Mouse (Mus musculus) hematopoietic stem cell, adult 5-6 weeks (primary cell): ENCODE data around the gene Gstp2. TPM values are rescaled to one million over a fixed set of nuclear protein-coding genes. Genes with fewer than 3 reads are reported as not detected.

Source experiments
- ATAC-seq, 2 experiments: fragments of 125-278 bp in 1 of 2; replicated peaks in 1 of 2; 2 replicates each; pipeline ENCODE4 v1.8.0; 2016 to 2017; ENCODE audit warnings: inconsistent platforms in 2 of 2, mild to moderate bottlenecking in 2 of 2, moderate number of reproducible peaks in 2 of 2, low read depth in 1 of 2, moderate TSS enrichment in 1 of 2; ENCODE audit not compliant: low FRiP score in 2 of 2, poor library complexity in 2 of 2, severe bottlenecking in 2 of 2, insufficient read depth in 1 of 2, low TSS enrichment in 1 of 2
- total RNA-seq: library from RNA; stranded (forward); fragments of 172-1452, 232-1000 nt; gene quantifications from 2 replicates; pipeline ENCODE4 v1.2.3, GENCODE M21; 2017

Gstp2 gene
- total RNA-seq, 1 experiment from 2014 or later, result not detected

DNA sequence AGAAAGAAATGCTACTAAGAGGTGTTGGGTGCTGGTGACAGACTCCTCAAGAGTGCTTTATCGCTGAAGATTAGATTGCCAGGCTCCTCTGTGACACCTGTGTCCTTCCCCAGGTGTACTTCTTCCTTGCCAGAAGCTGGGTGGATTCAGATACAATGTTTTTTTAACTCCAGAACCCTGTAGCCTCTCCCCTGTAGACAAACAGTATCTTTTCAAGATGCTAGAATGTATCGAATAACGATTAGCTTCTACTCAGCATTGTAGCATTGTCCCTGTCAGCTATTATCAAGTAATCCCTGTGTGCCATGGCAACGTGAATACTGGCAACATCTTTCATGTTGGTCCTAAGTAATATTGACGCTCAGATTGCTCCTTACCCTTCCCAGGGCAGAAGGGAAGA is 12.1 kb downstream of the Gstp2 start:
- ATAC-seq, result no peak

DNA sequence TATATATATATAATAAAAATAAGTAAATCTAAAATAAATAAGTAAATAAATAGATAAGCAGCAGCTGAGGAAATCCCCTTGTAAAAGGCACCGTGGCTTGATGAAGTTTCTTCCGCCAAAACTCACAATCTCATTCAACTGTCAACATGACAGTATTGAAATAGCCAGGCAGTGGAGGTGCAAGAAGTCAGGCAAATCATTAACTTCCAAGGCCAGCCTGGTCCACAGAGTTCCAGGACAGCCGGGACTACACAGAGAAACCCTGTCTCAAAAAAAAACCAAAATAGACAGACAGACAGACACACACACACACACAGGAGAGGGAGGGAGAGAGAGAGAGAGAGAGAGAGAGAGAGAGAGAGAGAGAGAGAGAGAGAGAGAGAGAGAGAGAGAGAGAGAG is 12.5 kb downstream of the Gstp2 start:
- ATAC-seq, result no peak

DNA sequence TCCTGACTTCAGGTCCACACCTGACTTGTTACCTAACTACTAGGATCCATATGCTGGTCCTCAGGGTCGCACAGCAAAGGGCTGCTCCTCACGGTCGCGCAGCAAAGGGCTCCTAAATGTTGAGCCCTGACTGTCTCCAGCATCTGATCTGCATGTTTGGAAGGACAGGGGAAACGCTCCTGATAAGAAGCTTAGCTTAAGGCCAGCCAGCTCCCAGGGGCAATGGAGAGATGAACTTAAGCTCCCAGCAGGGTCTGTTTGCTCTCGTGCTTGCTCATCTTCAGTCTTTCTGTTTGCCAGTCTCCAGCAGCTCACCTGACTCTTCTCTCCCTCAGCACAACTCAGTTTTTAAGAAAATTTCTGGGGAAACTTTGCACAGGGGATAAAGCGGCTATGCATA is 13.2 kb downstream of the Gstp2 start:
- ATAC-seq, result no peak

DNA sequence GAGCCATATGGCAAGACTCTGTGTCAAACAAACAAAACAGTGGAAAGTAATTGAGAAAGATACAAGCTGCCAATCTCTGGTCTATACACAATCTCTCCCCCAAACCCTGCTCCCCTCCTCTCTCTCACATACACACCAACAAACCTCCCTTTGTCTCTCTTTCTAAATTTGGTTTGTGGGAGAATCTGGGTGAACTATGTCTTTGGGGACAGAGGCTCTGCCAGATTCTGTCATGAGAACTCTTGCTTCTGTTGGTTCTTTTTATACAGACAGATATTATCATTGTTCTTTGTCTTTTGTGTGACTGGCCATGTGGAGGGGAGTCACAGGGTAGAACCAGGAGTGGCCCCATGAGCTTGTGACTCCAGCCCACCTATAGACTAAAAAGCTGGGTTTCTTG is 18.2 kb downstream of the Gstp2 start:
- no peak for ATAC-seq

DNA sequence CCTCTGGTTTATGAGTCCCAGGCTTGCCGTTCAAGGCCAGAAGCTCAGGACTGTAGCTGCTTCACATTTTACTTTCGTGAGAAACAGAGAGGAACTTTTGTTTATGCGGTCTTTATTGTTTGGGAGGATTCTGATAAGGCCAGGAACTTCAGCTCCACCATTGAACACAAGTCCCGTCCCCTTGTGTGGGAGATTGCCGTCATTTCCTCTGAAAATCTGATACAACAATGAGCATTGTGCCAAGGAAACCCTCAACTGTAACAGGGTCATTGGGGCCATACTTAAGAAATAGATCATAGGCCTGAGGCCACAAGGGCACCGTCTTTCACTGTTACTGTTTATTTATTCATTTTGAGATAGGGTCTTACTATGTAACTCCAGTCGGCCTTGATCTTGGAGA is 22.6 kb downstream of the Gstp2 start:
- no peak for ATAC-seq

DNA sequence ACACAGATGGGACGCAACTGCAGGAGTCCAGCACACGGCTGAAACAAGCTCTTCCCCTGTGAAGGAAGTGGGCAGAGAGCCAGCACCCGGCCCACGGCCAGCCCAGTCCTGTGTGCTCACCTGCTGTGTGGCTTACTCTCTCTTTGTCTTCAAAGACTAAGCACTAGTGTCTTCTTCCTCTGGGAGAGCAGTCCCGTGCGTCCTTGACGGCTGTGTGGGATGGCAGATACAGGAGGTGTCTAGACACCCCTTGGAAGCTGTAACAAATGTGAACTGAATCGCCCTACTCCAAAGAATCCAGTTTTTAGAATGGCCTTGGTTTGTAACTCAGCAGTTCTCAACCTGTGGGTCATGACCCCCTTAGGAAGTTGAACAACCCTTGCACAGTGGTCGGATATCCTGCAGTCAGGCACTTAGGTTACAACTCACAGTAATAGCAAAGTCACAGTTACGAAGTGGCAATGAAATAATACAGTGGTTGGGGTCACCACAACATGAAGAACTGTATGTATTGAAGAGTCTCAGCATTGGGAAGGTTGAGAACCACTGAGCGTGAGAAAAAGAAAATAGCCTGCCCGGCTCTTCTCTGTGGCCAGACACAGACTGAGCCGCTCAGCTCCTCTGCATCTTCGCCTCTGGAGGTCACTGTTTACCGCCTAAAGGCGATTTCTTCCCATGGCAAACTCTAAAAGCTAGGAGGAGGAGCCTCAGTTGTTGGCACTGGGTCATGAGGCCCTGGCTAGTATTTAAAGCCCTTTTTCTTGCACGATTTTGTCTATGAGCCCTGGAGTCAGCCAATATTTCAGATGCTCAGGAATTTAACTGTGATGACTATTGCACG is 26.9 kb downstream of the Gstp2 start:
- peak; percentile 80 to 90 for ATAC-seq

DNA sequence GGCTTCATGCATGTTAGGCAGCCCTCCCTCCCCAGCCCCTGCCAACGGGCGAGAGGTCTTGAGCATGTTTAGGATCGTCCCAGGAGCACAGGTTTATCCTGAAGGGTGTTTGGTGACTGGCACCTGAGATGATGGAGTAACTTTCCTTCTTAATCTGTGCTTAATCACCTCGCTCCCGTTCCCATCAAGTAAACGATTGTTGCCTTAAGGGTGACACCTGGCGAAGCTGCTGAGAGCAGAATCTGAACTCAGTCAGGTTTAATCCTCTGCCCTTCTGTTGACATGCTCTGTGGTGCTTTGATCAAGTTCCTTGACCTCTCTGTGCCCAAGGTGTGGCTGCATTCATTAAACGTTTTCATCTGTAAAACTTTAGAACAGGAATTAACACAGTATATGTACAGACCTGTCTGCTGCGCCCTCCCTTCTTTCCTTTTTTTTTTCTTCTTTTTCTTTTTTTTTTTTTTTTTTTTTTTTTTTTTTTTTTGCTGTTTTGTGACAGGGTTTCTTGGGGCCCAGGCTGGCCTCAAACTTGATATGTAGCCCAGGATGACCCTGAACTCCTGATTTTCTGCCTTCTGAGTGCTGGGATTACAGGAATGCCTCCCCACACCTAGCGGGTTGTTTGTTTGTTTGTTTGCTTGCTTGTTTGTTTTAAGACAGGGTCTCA is 27.8 kb downstream of the Gstp2 start:
- ATAC-seq, result no peak

DNA sequence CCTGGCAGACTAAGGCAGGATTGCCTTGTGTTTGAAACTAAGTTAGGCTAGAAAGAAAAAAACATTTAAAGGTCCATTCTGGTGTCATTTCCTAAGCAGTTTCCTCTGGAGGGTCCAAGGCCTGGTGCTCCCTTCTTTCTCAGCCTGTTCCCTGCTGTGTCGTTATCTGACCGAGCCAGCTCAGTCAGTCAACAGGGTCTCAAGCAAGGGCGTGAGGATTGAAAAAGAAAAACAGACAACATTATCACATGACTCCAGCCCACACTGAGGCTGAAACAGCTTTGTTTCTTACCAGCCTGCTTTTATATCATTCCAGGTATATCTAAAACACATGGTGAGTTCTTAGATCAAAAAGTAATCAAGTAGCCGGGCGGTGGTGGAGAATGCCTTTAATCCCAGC is 30.2 kb downstream of the Gstp2 start:
- no peak for ATAC-seq

DNA sequence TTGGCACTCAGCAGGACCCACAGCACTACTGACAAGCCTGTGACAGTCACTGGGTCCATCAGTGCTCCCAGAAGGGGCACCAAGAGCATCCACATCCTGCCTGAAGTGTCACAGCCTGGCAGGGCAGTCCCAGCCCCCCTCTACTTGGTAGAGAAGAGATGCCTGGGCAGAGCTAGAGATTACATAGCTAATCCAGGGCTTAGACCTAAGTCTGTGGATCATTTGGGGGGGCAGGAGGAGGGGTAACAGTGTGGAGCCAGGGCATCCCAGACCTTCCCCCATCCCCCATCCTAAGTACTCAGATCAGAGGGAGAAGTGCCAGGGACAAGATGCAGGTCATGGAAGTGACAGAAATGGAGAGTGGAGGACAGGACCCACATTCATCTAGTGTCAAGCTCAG is 31.0 kb downstream of the Gstp2 start:
- ATAC-seq, result no peak

DNA sequence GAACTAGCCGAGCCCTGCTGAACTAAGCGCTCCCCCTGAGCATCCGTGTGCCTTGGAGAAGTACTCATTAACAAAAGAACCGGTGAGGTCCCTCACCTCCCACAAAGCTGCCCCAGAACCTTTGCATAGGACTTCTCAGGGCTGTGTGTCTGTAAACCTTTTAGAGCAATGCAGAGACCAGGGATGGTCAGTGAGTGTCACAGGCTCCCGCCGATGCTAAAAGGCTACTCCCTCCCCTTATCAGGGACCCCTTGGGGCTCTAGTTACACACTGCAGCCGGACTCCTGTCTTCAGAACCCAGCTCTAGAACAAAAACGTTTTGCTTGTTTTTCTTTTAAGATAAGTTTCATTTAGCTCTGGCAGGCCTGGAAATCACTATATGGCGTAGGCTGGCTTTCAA is 32.8 kb downstream of the Gstp2 start:
- peak in 1 of 2 experiments; percentile 44; a peak in 2 of 4 replicates for ATAC-seq

DNA sequence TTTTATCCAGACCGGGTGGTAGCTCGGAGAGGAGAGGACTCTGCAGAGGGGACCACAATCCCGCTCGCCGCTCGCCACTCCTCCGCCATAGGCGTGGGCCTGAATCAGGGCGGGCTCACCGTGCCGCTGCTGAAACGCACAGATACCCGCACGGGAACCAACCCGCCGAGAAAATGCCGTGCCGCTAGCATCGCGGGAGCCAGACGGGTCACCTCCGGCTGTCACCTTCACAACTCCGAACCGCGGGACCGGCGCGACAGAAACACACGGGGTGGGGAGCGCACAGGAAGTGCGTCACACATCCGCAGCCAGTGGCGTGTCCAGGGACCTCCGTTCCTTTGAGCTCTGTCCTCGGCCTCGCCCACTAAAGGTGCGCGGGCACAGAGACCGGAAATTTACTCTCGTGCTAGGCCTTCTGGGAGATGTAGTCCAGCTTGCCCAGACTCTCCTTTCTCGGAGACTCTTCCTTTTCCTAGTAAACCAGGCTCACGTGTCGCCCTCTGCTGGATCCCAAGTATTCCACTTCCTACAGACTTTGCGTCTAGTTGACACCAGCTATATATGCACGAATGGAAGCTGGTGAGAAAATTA is 33.3 kb downstream of the Gstp2 start, which contains the start of gene Ndufv1:
TSS of gene Ndufv1 (minus strand) at position 375 of the 591 bp plus-strand sequence.
- ATAC-seq, result peak; percentile 97 to 98

DNA sequence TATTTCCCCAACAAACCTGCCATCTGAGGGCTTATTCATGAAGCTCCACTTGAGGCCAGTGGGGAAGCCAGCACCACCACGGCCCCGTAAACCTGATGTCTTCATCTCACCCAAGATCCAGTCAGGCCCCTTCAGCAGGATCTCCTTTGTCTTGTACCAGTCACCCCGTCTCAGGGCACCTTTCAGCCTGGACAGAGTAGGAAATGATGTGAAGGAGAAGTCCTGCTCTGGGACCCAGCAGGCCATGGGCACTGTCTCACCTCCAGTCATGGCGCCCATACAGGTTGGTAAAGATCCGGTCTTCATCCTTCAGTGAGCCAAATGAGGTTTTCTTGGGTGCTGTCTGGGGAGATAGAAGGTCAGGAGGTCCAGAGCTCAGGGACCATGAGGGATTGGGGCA is 34.7 kb downstream of the Gstp2 start:
- no peak for ATAC-seq

DNA sequence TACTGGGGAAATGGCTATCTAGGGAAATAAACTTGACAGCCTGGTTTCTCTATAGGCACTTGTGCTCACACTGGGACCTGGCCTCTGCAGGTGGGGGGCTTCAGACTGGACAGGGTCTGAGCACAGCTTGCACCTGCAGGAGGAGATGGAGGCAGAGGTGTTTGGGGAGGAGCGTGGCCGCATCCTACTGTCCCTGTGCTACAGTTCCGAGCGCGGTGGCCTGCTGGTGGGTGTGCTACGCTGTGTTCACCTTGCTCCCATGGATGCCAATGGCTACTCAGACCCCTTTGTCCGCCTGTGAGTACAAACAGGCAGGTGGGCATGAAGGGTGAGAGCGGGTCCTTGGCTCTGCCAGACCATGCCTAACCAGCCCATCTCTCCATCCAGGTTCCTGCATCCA is 39.9 kb downstream of the Gstp2 start:
- ATAC-seq, result no peak

DNA sequence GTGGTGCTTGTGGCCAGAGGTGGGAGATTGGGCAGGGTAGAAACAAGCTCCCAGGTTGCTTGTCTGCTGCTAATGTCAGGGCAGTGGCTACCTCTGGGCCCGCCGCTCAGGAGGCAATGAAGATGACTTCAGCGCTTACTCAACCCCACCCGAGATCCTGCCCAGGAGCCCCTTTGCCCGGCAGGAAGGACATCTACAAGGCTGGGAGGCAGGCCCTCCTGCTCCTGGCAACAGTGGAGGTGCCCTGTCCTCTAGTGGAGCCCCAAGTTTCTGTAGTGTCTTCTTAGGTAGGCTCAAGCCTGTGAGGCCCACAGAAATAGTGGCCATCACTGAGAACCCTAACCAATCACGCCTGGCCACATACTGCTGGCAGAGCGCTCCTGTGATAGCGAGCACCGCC is 40.7 kb downstream of the Gstp2 start:
- ATAC-seq, result no peak

DNA sequence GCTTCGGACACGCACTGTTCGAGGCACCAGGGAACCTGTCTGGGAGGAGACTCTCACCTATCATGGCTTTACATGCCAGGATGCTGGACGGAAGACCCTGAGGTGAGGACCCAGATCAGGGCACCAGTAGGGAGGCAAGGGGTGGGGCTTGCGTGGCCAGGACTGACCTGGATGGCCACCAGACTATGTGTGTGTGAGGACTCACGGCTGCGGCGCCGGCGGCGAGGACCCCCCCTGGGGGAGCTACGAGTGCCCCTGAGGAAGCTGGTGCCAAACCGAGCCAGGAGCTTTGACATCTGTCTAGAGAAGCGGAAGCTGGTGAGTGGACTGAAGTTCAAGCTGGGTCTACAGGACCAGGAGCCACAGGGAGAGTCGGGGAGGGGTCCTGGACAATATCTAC is 41.5 kb downstream of the Gstp2 start:
- ATAC-seq, result no peak

DNA sequence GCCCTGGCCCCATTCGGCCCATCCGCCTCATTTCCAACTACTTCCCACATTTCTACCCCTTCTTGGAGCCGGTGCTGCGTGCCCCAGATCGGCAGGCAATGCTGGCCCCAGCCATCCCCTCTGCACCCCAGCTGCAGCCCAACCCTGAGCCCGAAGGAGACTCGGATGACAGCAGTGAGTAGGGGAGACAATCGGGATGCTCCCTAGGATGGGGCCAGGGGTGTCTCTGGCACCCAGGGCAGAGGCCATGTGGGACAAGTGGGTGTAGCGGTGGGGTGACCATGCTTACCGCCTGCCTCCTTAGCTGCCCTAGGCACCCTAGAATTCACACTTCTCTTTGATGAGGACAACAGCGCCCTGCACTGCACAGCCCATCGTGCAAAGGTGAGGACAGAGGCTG is 42.2 kb downstream of the Gstp2 start:
- no peak for ATAC-seq

DNA sequence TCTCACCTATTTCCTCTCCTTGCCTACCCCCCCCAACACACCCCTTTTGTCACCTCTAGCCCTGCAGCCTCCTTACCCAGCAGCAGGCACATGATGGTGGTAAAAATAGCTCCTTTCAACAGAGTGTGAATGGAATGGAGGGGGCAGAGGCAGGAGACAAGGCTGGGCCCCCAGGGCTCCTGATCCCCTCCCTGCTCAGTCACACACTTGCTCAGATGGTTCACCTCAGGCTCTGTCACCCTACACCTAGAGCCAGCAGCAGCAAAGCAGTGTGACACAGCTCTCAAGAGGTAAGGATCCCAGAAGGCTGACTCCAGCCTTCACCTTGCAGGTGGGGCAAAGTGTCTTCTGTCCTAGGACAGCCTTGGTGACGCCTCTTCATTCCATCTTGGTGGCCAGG is 42.7 kb downstream of the Gstp2 start, which contains the start of gene Doc2g:
TSS of gene Doc2g (plus strand) at position 202 of the 400 bp plus-strand sequence.
- no peak for ATAC-seq

DNA sequence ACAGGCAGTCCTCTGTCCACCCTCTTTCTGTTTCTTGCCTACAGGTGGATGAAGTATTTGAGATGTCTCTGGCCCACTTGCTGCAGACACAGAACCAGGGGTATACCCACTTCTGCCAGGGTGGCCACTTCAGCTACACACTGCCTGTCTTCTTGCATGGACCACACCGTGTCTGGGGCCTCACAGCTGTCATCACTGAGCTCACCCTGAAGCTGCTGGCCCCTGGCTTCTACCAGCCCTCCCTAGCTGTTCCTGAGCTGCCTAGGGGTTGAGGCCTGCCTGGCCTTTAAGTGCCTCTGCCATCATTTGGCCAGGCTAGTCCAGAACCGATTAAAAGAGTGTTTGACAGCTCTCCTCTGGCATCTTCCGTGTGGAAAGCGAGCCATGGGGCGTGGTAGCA is 44.1 kb downstream of the Gstp2 start:
- no peak for ATAC-seq
